Mouse (Mus musculus) kidney, adult 2 months (tissue): Measurements from ENCODE around the gene Inppl1. TPM values are rescaled to one million over a fixed set of nuclear protein-coding genes. Genes with fewer than 3 reads are reported as not detected.

Experiments used
- DNase-seq: peaks from one replicate; pipeline ENCODE4 v3.0.0; 2021
- H3K27ac ChIP-seq: fragments of 200-500 bp; 2 replicates; pipeline ENCODE4 v1.5.1; 2012; ENCODE audit warnings: low read depth, low read length, control low read depth, inconsistent platforms; ENCODE audit not compliant: insufficient read depth
- H3K27me3 ChIP-seq: fragments of 200-500 bp; replicated peaks from 2 replicates; pipeline ENCODE4 v1.6.1; 2012; ENCODE audit warnings: mild to moderate bottlenecking, moderate library complexity, low read length, inconsistent platforms; ENCODE audit not compliant: control insufficient read depth, insufficient read depth
- H3K36me3 ChIP-seq: fragments of 200-500 bp; 2 replicates; pipeline ENCODE4 v1.6.1; 2012; ENCODE audit warnings: mild to moderate bottlenecking, moderate library complexity, low read length, inconsistent platforms; ENCODE audit not compliant: control insufficient read depth, insufficient read depth
- H3K4me1 ChIP-seq: fragments of 200-500 bp; 2 replicates; pipeline ENCODE4 v1.6.1; 2011; ENCODE audit warnings: low read length; ENCODE audit not compliant: control insufficient read depth, insufficient read depth
- H3K4me3 ChIP-seq: fragments of 200-500 bp; 2 replicates; pipeline ENCODE4 v1.5.1; 2011; ENCODE audit warnings: mild to moderate bottlenecking, low read depth, low read length, control low read depth; ENCODE audit not compliant: insufficient read depth
- CTCF ChIP-seq: fragments of 200-500 bp; conservative IDR thresholded peaks from 2 replicates; pipeline ENCODE4 v1.5.1; 2011; ENCODE audit warnings: low read depth, mild to moderate bottlenecking, control low read depth, low read length, moderate library complexity, mixed read lengths; ENCODE audit not compliant: insufficient read depth, insufficient read length
- POLR2A ChIP-seq: fragments of 200-500 bp; IDR thresholded peaks from one replicate; pipeline ENCODE4 v1.6.1; 2011; ENCODE audit warnings: low read depth, low read length, control low read depth
- WGBS: fragments of 180-500 bp; shearing (Covaris S2); methylation state at CpG from one replicate; pipeline ENCODE4 v1.1.7; 2018; 5-methylcytosine and 5-hydroxymethylcytosine counted together
- polyA plus RNA-seq: library from polyadenylated mRNA; depleted of rRNA; stranded (reverse); fragments of >200 nt; gene quantifications from 2 replicates; pipeline ENCODE4 v1.2.3, GENCODE M21; 2012; rRNA removed

The Inppl1 gene
- polyA plus RNA-seq, 1 experiment: 62.1 TPM

DNA sequence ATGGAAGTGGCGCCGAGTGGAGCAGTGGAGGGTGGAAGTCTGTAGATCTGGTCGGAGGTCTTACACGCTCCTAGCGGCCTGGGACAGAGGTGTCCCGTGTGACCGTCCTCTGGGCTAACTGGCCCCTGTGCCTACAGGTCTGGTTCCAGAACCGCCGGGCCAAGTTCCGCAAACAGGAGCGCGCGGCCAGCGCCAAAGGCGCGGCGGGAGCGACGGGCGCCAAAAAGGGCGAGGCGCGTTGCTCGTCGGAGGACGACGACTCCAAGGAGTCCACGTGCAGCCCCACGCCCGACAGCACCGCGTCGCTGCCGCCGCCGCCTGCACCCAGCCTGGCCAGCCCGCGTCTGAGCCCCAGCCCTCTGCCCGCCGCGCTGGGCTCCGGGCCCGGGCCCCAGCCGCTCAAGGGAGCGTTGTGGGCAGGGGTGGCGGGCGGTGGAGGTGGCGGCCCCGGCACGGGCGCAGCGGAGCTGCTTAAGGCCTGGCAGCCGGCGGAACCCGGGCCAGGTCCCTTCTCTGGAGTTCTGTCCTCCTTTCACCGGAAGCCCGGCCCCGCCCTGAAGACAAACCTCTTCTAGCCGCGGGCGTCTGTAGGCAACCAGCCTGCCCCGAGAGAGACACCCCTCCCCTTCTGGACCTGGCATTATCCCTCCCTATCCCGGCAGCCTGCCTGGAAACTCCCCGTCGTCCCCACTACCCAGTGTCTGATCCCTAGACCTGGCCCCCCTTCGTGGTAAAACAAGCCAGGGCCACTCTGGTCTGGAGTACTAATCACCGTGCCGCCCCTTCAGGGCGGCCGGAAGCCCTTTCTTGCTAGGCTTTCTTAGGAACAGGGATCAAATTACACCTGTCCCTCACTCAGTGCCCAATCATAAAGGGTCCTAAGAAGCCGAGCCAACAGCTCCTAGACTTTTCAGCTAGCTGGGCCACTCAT is 16.2 kb downstream of the Inppl1 start:
- TF ChIP-seq CTCF (no peak), POLR2A (no peak)
- 2% methylated on average over 71 of the region's 71 CpGs for WGBS
- peak overlapping the region; percentile 38 for H3K4me3 ChIP-seq
- peaks cover 5% of the 10 kb centered on the region; the same call in 1 of the 2 replicates for H3K4me1 ChIP-seq
- no peak overlapping the region for H3K27ac ChIP-seq
- peaks cover 2% of the 10 kb centered on the region for H3K36me3 ChIP-seq
- DNase-seq: peak; percentile 61
- H3K27me3 ChIP-seq: peaks cover 10% of the 10 kb centered on the region

DNA sequence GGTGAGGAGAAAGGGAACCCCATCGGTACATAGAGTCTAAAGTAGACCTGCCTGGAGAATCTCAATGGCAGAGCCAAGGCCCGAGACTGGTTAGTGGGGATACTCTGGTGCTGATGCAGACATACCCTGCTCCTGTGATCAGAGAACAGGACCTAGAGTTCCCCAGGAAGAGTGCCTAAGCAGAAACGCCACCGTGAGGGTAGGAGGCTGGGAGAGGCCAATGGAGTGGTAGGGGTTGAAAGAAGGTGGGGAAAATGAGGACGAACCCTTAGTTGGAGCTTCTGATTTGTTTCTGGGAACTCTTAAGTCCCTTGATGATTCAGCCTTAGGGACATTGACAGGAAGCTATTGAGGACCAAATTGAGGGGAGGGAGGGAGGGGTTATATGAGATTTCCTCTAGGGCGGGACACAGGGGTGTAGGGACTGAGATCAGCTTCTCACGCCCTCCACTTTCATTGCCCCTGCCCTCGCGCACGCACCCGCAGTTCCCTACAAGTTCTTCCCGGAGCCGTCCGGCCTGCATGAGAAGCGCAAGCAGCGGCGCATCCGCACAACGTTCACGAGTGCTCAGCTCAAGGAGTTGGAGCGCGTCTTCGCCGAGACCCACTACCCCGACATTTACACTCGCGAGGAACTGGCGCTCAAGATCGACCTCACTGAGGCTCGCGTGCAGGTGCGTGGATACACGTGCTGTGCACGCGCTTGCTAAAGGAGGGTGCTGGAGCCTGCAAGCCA is 17.6 kb downstream of the Inppl1 start:
- Histone ChIP-seq H3K36me3 (no peaks in the 10 kb centered on the region; the same call in none of the 2 replicates), H3K27ac (no peak overlapping the region), H3K27me3 (peaks cover 10% of the 10 kb centered on the region), H3K4me3 (no peak overlapping the region), H3K4me1 (peaks cover 5% of the 10 kb centered on the region; the same call in 1 of the 2 replicates)
- 12% methylated on average over 35 of the region's 35 CpGs for WGBS
- no peak for TF ChIP-seq CTCF
- no peak for TF ChIP-seq POLR2A
- DNase-seq: no peak

DNA sequence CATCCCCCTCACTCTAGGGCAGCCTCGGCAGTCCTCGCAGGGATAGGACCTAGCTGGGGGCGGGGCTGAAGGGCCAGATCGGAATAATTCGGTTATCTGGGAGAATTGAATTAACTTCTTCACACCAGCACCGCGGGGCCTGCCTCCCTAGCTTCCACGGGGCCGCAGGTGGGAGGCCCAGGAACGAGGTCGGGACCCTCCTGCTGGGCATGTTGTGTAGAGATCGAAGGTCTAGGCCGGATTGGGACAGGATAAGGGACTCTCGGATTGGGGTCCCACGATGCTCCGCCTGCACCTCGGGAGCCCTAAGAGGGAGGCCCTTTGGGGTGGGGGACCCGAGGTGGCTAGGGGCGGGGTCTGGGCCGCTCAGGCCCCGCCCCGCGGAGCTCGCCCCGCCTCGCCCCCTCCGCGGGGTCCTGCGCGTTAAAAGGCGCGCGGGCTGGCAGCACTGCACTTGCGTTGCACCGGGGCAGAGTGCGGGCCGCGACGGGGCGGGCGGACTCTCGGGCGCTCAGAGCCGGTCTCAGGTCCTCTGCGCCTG is 20.1 kb downstream of the Inppl1 start, which contains the start of gene Phox2a:
TSS of gene Phox2a (plus strand) at position 453 of the 541 bp plus-strand sequence.
- Histone ChIP-seq H3K36me3 (no peaks in the 10 kb centered on the region), H3K27ac (no peak within 1 kb of the TSS), H3K27me3 (peaks cover 10% of the 10 kb centered on the region), H3K4me3 (no peak within 1 kb of the TSS), H3K4me1 (no peaks in the 10 kb centered on the region)
- DNase-seq: no peak
- WGBS: 2% methylated on average over 44 of the region's 45 CpGs
- TF ChIP-seq CTCF (no peak), POLR2A (no peak)

DNA sequence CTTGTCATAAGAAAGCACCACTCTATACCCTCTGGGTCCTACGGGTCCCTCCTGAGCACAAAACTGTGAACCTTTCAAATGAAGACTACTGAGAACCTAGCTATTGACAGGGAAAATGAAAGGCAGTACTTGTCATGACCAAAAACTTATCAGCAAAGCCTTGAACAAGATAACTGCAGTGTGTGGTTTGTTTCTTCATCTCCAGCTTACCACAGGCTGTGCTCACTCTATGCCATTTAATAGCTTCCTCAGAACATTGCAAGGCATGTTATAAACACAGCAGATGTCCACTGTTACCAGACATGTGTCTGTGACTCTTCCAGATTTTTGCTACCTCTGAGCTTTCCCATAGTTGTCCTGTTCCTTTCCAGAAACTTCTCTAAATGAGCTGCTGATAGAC is 61.0 kb downstream of the Inppl1 start:
- H3K27me3 ChIP-seq: no peaks in the 10 kb centered on the region
- no peak for TF ChIP-seq POLR2A
- TF ChIP-seq CTCF: no peak
- H3K36me3 ChIP-seq: no peaks in the 10 kb centered on the region
- WGBS: 97% methylated on average over 1 of the region's 1 CpGs
- no peaks in the 10 kb centered on the region for H3K4me1 ChIP-seq
- no peak for DNase-seq
- no peak overlapping the region for H3K4me3 ChIP-seq
- H3K27ac ChIP-seq: no peak overlapping the region

DNA sequence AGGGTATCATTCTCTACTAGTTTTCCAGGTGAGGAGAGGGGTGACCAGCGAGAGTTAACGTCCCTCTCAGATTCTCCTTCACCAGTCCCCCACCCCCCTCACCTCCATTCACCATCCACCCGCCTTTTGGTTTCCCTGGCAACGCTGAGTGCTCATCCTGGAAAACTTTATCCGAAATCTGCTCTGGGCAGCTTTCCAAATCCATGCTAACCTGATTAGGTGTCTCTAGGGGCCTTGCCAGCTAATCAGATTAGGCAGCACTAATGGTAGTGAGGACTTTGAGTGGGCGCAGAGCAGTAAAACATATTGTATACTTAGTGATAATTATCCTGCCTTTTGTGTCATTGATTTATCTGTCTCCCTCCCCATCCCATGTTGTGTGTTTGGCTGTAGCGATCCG is 65.3 kb downstream of the Inppl1 start:
- Histone ChIP-seq H3K4me3 (no peak overlapping the region), H3K36me3 (no peaks in the 10 kb centered on the region), H3K27me3 (no peaks in the 10 kb centered on the region), H3K4me1 (no peaks in the 10 kb centered on the region), H3K27ac (no peak overlapping the region)
- no peak for DNase-seq
- TF ChIP-seq CTCF: no peak
- TF ChIP-seq POLR2A: no peak
- 71% methylated on average over 8 of the region's 8 CpGs for WGBS

Other genes starting within 250 kb of the Inppl1 start
- gene Clpb, start 174.6 kb downstream of the Inppl1 start, polyA plus RNA-seq: 64.8 and 84.9 TPM in 2 replicates
- 0.20 TPM in 1 of 2 replicates, not detected in the other for gene Phox2a, start 19.9 kb downstream of the Inppl1 start, polyA plus RNA-seq
- 11.2 and 11.7 TPM in 2 replicates for gene Folr2, start 19.0 kb upstream of the Inppl1 start, polyA plus RNA-seq
- 40.2 and 42.6 TPM in 2 replicates for gene Anapc15, start 25.5 kb upstream of the Inppl1 start, polyA plus RNA-seq
- gene Folr1, start 32.6 kb upstream of the Inppl1 start, polyA plus RNA-seq: 942 and 1,044 TPM in 2 replicates
- gene Lamtor1, start 67.7 kb upstream of the Inppl1 start, polyA plus RNA-seq: 255 and 267 TPM in 2 replicates
- gene Tomt, start 68.1 kb upstream of the Inppl1 start, polyA plus RNA-seq: 0.09 and 0.14 TPM in 2 replicates
- 19.6 and 21.6 TPM in 2 replicates for gene Lrrc51, start 95.7 kb upstream of the Inppl1 start, polyA plus RNA-seq
- gene Numa1, start 95.9 kb upstream of the Inppl1 start, polyA plus RNA-seq: 71.8 and 77.5 TPM in 2 replicates
- 18.9 and 22.9 TPM in 2 replicates for gene Il18bp, start 180.5 kb upstream of the Inppl1 start, polyA plus RNA-seq
- 42.7 and 43.8 TPM in 2 replicates for gene Rnf121, start 227.2 kb upstream of the Inppl1 start, polyA plus RNA-seq
- 12.3 and 13.2 TPM in 2 replicates for gene Xndc1, start 227.3 kb upstream of the Inppl1 start, polyA plus RNA-seq
- 1.8 and 2.5 TPM in 2 replicates for gene Xntrpc, start 227.5 kb upstream of the Inppl1 start, polyA plus RNA-seq
- not detected in 2 replicates for gene Trpc2, start 244.9 kb upstream of the Inppl1 start, polyA plus RNA-seq